Mouse (Mus musculus) hindbrain, embryonic 11.5 days (tissue): ENCODE measurements around the gene Ccdc136. TPM values are rescaled to one million over a fixed set of nuclear protein-coding genes. Genes with fewer than 3 reads are reported as not detected.

ENCODE experiments used
- ATAC-seq: fragments of 200-750 bp; cut with Nextera tagmentation; 2 replicates; pipeline ENCODE4 v1.8.0; 2017; ENCODE audit warnings: mild to moderate bottlenecking, moderate TSS enrichment, moderate library complexity; ENCODE audit not compliant: low FRiP score
- DNase-seq: peaks from one replicate; pipeline ENCODE4 v3.0.0-alpha.2; 2015; ENCODE audit warnings: low spot score
- H3K27ac ChIP-seq: fragments of 300-500 bp; sonication (generic); 2 replicates; pipeline ENCODE4 v1.5.1; 2014; ENCODE audit warnings: mild to moderate bottlenecking, low read depth, low read length
- H3K27me3 ChIP-seq: fragments of 300-500 bp; sonication (generic); 2 replicates; pipeline ENCODE4 v1.6.1; 2014; ENCODE audit warnings: mild to moderate bottlenecking, low read length, moderate library complexity, mixed read lengths; ENCODE audit not compliant: control insufficient read depth, insufficient read depth
- H3K36me3 ChIP-seq: fragments of 300-500 bp; sonication (generic); 2 replicates; pipeline ENCODE4 v1.6.1; 2014; ENCODE audit warnings: mild to moderate bottlenecking, low read length, moderate library complexity, mixed read lengths; ENCODE audit not compliant: control insufficient read depth, insufficient read depth
- H3K4me1 ChIP-seq: fragments of 300-500 bp; sonication (generic); replicated peaks from 2 replicates; pipeline ENCODE4 v1.6.1; 2014; ENCODE audit warnings: low read length, mixed read lengths; ENCODE audit not compliant: control insufficient read depth, insufficient read depth
- H3K4me2 ChIP-seq: fragments of 300-500 bp; sonication (generic); replicated peaks from 2 replicates; pipeline ENCODE4 v1.6.1; 2014; ENCODE audit warnings: mild to moderate bottlenecking, low read depth, low read length
- H3K4me3 ChIP-seq: fragments of 300-500 bp; sonication (generic); 2 replicates; pipeline ENCODE4 v1.5.1; 2014; ENCODE audit warnings: low read depth, low read length
- H3K9ac ChIP-seq: fragments of 300-500 bp; sonication (generic); 2 replicates; pipeline ENCODE4 v1.6.1; 2014; ENCODE audit warnings: low read depth, low read length
- H3K9me3 ChIP-seq: fragments of 300-500 bp; sonication (generic); 2 replicates; pipeline ENCODE4 v1.6.1; 2016; ENCODE audit warnings: low read length; ENCODE audit not compliant: control insufficient read depth
- whole genome bisulfite sequencing: fragments of 180-500 bp; shearing (Covaris S2); extraction: QIAGEN DNeasy Blood & Tissue Kit; methylation state at CpG from one replicate; pipeline ENCODE4 v1.1.7; 2014; 5-methylcytosine and 5-hydroxymethylcytosine counted together
- polyA plus RNA-seq: library from polyadenylated mRNA; unstranded; fragments of >200 nt; fragmentation: Nextera tagmentation; extraction: Ambion mirVana; gene quantifications from 2 replicates; pipeline ENCODE4 v1.2.1, GENCODE M21; 2014

Gene Ccdc136
- polyA plus RNA-seq, 1 experiment from 2014 or later = 25.4 TPM

DNA sequence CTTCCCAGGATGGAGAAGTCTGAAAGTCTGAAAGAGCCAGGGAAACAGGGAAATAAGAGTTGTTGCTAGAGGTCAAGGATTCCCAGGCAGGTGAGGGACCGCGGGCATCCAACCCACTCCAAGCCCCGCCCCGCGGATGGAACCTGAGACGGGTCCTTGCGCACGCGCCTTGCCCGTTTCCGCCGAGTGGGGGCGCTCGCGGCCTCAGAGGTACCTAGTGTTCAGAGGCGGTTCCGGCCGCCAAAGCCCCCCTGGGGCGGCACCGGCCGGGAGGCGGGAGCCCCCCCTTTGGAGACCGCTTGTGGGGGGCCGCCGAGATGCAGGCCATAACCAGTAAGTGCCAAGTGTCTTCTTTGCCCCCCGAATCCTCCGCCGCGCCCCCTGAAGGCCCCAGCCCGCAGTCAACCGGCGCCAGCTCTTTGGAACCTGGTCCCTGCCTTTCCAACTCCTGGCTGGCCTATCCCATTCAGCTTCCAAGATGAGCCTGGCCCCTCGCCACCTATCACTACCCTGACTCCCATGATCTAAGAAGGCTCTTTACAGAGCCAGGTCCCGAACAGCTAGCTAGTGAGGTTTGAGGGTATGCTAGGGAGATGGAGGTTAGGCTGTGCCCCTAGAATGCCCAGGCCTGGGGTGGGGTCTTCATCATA is 6.7 kb downstream of the Ccdc136 start:
- H3K4me2 ChIP-seq = 0 out of 2 replicates have a peak overlapping the region, but pooled peaks have one; percentile 14
- no peaks in the 10 kb centered on the region for H3K36me3 ChIP-seq
- no peak overlapping the region for H3K4me3 ChIP-seq
- no peaks in the 10 kb centered on the region for H3K27me3 ChIP-seq
- no peak overlapping the region for H3K9ac ChIP-seq
- ATAC-seq (no peak), DNase-seq (peak; percentile 50)
- no peaks in the 10 kb centered on the region; the same call in 1 of the 2 replicates for H3K4me1 ChIP-seq
- H3K27ac ChIP-seq = no peak overlapping the region
- 5% methylated on average over 34 of the region's 34 CpGs for WGBS
- no peaks in the 10 kb centered on the region for H3K9me3 ChIP-seq

DNA sequence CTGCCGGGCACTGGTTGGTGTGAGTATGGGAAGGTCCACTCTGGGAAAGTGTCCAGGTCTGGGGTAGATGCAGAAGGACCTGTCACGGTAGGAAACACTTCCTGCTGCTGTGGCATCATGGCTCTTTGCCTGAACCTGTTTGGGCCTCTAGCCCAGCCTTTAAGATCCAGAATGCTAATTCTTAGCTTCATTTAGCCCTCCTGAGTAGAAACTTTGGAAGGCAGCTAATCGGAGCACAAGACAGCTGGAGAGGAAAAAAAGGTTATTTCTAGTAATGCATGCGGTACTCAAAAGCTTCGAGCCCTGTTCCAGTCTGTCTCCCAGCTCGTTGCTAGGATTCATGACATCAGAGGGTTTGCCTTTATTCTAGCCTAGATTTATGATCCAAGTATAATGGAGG is 10.3 kb downstream of the Ccdc136 start:
- H3K4me3 ChIP-seq = no peak overlapping the region
- H3K9ac ChIP-seq = no peak overlapping the region
- WGBS = 77% methylated on average over 6 of the region's 6 CpGs
- no peaks in the 10 kb centered on the region for H3K27me3 ChIP-seq
- H3K4me1 ChIP-seq = no peaks in the 10 kb centered on the region; the same call in 1 of the 2 replicates
- H3K4me2 ChIP-seq = no peak overlapping the region
- ATAC-seq (no peak), DNase-seq (no peak)
- no peaks in the 10 kb centered on the region for H3K9me3 ChIP-seq
- no peak overlapping the region for H3K27ac ChIP-seq
- no peaks in the 10 kb centered on the region for H3K36me3 ChIP-seq

DNA sequence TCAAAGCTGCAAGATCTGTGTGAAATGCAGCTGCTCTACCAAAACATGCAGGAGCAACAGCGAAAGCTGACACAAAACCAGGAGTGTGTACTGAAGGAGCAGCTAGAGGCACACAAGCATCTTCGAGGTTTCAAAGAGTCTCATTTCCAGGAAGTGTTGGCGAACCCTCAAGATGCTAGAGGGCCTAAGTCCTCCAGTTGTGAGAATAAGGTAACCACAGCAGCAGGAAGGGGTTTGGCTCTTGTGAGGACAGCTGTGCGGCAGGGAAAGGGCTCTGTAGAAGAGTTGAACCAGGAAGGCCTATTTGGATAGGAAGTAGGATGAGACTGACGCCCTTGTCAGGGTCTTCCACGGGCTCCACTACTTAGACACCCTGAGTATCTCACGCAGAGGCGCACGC is 19.3 kb downstream of the Ccdc136 start:
- no peaks in the 10 kb centered on the region for H3K36me3 ChIP-seq
- DNase-seq (no peak), ATAC-seq (no peak)
- no peak overlapping the region for H3K9ac ChIP-seq
- H3K27ac ChIP-seq = no peak overlapping the region
- no peaks in the 10 kb centered on the region for H3K9me3 ChIP-seq
- no peaks in the 10 kb centered on the region for H3K4me1 ChIP-seq
- no peak overlapping the region for H3K4me3 ChIP-seq
- H3K4me2 ChIP-seq = no peak overlapping the region
- no peaks in the 10 kb centered on the region for H3K27me3 ChIP-seq
- whole genome bisulfite sequencing = 89% methylated on average over 9 of the region's 9 CpGs

DNA sequence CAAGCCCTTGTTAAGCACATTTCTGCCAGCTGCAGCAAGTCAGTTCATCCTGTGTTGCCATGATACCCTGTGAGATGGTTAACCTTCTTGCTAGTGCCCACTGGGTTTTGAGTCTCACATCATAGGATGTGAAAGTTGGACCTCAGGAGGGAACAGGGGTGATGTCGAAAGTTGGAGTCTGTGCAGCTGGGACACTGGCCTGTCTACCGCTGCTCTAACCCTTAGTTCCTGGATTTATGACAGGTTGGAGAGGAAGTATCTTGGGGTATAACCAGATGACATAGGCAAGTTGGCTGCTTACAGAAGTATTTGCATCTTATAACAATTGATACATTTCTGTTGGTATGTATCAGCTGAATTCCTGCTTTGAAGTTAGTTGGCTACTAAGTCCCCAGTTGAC is 24.5 kb downstream of the Ccdc136 start:
- Histone ChIP-seq H3K9ac (no peak overlapping the region), H3K27me3 (no peaks in the 10 kb centered on the region), H3K4me2 (no peak overlapping the region), H3K4me1 (no peaks in the 10 kb centered on the region), H3K27ac (no peak overlapping the region), H3K4me3 (no peak overlapping the region), H3K36me3 (no peaks in the 10 kb centered on the region), H3K9me3 (no peaks in the 10 kb centered on the region)
- ATAC-seq = no peak
- no peak for DNase-seq
- 88% methylated on average over 2 of the region's 2 CpGs for WGBS

DNA sequence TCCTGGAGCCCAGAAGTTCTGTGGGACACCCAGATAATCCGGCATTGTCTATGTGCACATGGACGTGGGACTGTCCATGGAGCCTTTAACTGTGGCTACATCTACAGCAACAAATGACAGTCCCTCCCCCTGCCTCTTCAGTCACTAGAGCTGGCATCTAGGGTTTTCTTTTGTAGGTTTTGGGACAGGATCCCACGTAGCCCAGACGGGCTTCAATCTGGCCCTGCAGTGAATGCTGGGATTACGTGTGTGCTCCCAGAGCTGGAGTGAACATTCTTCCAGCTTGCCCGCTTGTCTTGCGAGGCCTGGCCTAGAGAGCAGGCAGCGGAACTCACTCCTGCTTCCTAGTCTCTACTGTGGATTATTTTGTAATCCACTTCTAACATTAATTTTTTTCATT is 29.0 kb downstream of the Ccdc136 start:
- 89% methylated on average over 8 of the region's 8 CpGs for WGBS
- no peak overlapping the region for H3K4me3 ChIP-seq
- H3K9ac ChIP-seq = no peak overlapping the region
- DNase-seq = no peak
- H3K4me1 ChIP-seq = no peaks in the 10 kb centered on the region
- no peaks in the 10 kb centered on the region for H3K9me3 ChIP-seq
- ATAC-seq = no peak
- H3K36me3 ChIP-seq = no peaks in the 10 kb centered on the region
- no peak overlapping the region for H3K27ac ChIP-seq
- H3K27me3 ChIP-seq = no peaks in the 10 kb centered on the region
- H3K4me2 ChIP-seq = no peak overlapping the region

DNA sequence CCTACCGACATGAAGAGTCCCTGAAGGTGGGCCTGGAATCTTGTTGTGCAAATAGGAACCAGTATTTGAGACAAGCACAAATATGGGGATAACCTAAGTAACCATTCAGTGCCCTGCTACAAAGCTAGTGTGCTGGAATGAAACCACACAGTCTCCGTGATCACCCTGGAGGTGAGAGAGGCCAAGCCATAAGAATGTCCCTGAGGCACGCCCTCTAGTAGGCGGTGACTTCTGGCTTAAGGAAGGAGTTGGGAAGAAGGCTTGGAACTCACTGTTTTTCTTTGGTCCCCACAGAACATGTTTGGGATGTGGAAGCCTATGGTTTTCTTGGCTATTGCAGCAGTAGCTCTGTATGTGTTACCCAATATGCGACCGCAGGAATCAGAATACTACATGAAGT is 30.2 kb downstream of the Ccdc136 start:
- H3K36me3 ChIP-seq = no peaks in the 10 kb centered on the region
- H3K4me1 ChIP-seq = no peaks in the 10 kb centered on the region
- no peak overlapping the region for H3K4me2 ChIP-seq
- no peaks in the 10 kb centered on the region for H3K27me3 ChIP-seq
- ATAC-seq (no peak), DNase-seq (no peak)
- H3K4me3 ChIP-seq = no peak overlapping the region
- no peak overlapping the region for H3K9ac ChIP-seq
- 81% methylated on average over 6 of the region's 6 CpGs for WGBS
- no peaks in the 10 kb centered on the region for H3K9me3 ChIP-seq
- H3K27ac ChIP-seq = no peak overlapping the region

DNA sequence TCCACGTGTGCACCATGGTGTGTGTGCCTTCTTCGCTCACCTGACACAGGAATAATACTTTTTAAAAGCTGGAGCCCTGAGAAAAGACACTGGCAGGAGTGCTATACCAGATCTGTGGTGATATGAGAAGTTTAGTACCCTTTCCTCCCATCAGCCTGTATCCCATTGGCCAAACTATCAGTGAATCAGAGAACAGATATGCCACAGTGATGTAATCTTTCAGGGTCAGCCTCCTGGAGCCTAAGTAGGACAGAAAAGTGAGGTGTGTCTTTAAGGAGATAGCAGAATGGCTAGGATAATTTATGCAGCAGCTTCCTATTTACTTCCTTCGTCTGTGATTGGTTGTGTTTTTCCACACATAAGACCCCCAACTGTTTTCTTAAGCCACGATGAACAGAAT is 32.1 kb downstream of the Ccdc136 start:
- peaks cover 3% of the 10 kb centered on the region; the same call in 1 of the 2 replicates for H3K4me1 ChIP-seq

DNA sequence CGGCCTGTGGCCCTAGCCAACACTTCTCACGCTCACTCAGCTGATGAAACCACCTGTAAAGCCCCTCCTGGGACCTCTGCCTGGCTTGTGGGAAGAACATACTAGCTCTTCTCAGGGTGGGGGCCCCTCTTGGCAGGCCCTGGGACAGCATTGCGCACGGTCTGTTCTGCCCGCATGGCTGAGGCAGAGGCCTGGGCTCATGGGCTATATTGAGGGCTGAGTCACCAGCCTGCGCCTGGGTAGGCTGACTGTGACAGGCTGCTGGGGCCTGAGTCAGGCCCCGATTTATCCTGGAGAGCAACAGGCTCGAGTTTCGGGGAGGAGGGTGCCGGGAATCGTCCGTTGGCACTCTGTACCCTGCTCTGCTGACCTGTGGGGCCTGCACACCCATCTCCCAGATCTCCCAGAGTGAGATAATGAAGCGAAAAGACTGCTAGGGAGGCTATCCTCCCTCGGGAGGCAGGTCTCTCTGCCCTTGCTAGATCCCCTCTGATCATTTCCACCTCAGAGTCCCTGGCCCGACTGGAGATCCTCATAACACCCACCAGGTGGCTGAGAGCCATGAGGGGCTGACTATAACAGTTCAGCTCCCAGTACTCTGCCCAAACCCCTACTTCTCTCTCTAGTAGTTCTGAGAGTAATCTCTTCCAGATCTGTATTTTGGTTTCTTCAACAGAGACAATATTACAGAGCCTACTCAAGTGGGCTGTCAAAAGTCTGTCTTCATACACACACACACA is 34.7 kb downstream of the Ccdc136 start:
- no peaks in the 10 kb centered on the region for H3K36me3 ChIP-seq
- 47% methylated on average over 15 of the region's 15 CpGs for WGBS
- no peaks in the 10 kb centered on the region for H3K9me3 ChIP-seq
- peaks cover 20% of the 10 kb centered on the region for H3K4me1 ChIP-seq
- no peak overlapping the region for H3K4me2 ChIP-seq
- H3K27ac ChIP-seq = no peak overlapping the region
- DNase-seq (peak; percentile 10), ATAC-seq (no peak)
- H3K27me3 ChIP-seq = peaks cover 30% of the 10 kb centered on the region
- no peak overlapping the region for H3K9ac ChIP-seq
- no peak overlapping the region for H3K4me3 ChIP-seq

More for the DNA sequence above, 32.1 kb downstream of the Ccdc136 start:
- H3K9me3 ChIP-seq = no peaks in the 10 kb centered on the region
- ATAC-seq (no peak), DNase-seq (no peak)
- no peak overlapping the region for H3K4me3 ChIP-seq
- 61% methylated on average over 4 of the region's 4 CpGs for WGBS
- H3K36me3 ChIP-seq = no peaks in the 10 kb centered on the region
- no peak overlapping the region for H3K9ac ChIP-seq
- H3K27me3 ChIP-seq = peaks cover 14% of the 10 kb centered on the region
- no peak overlapping the region for H3K27ac ChIP-seq
- H3K4me2 ChIP-seq = no peak overlapping the region

DNA sequence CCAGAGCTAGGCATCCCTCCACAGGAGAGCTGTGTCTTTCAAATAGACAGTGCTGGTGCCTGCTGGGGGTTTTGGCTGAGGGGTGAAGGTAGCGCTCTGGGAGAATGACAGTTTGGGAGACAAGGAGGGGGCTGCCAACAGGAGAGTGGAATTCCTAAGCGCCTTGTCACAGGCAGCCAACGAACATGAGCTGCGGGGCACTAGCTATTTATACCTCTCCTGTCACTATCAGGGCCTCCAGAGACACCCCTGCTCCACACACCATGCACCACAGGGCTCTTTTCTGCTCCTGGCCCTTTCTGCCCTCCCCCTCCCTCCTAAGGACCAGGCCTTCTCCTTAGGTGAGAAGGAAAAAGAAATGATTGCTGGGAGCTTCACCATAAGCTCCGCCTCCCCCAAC is 35.4 kb downstream of the Ccdc136 start:
- H3K9me3 ChIP-seq = no peaks in the 10 kb centered on the region
- H3K4me3 ChIP-seq = no peak overlapping the region
- ATAC-seq = no peak
- H3K9ac ChIP-seq = no peak overlapping the region
- 17% methylated on average over 5 of the region's 5 CpGs for whole genome bisulfite sequencing
- H3K4me2 ChIP-seq = no peak overlapping the region
- peak; percentile 10 for DNase-seq
- H3K27ac ChIP-seq = no peak overlapping the region
- no peaks in the 10 kb centered on the region for H3K36me3 ChIP-seq
- peaks cover 24% of the 10 kb centered on the region for H3K4me1 ChIP-seq
- H3K27me3 ChIP-seq = peaks cover 30% of the 10 kb centered on the region
